Mouse (Mus musculus) lung, postnatal 10 days (tissue): Measurements from ENCODE around the gene Mag.
A peak's percentile ranks its signal among the peaks of the same experiment; 100 is the strongest.
"Not testable (repeated sequence)": the region's sequence is repeated elsewhere in the genome, so short reads cannot be mapped to it uniquely, and the experiment has no call there.

Source experiments
- DNase-seq: peaks from one replicate; pipeline ENCODE4 v3.0.0; 2021

Mag gene

GRCm38 (mm10) chr7:30914732-30915131, at the start of gene Mag:
Gene Mag, minus strand, starts transcription at chr7:30914873.
- DNase-seq, result no peak

GRCm38 (mm10) chr7:30964366-30964765, 49.7 kb upstream of the Mag start:
- no peak for DNase-seq

- no peak for DNase-seq
Observed at GRCm38 (mm10) chr7:30962862-30963261, 48.2 kb upstream of the Mag start.

- DNase-seq, result no peak
Observed at GRCm38 (mm10) chr7:30959786-30960349, 45.2 kb upstream of the Mag start.

GRCm38 (mm10) chr7:30958866-30959487, 44.3 kb upstream of the Mag start:
- DNase-seq, result no peak

- DNase-seq, result peak; percentile 36
Observed at GRCm38 (mm10) chr7:30958109-30958865, 43.6 kb upstream of the Mag start.

GRCm38 (mm10) chr7:30957367-30957783, 42.7 kb upstream of the Mag start:
- peak; percentile 94 for DNase-seq

GRCm38 (mm10) chr7:30956756-30957366, 42.2 kb upstream of the Mag start, which contains the start of gene Usf2:
Gene Usf2, minus strand, starts transcription at chr7:30956803.
- peak; percentile 89 for DNase-seq

GRCm38 (mm10) chr7:30956357-30956751, 41.7 kb upstream of the Mag start:
- DNase-seq, result no peak

GRCm38 (mm10) chr7:30955584-30956356, 41.1 kb upstream of the Mag start:
- DNase-seq, result peak; percentile 95

GRCm38 (mm10) chr7:30954971-30955520, 40.4 kb upstream of the Mag start:
- no peak for DNase-seq

GRCm38 (mm10) chr7:30954036-30954435, 39.4 kb upstream of the Mag start:
- peak; percentile 33 for DNase-seq

- no peak for DNase-seq
Observed at GRCm38 (mm10) chr7:30953459-30953858, 38.8 kb upstream of the Mag start.

- no peak for DNase-seq
Observed at GRCm38 (mm10) chr7:30952441-30953265, 38.0 kb upstream of the Mag start.

GRCm38 (mm10) chr7:30949902-30950301, 35.2 kb upstream of the Mag start:
- DNase-seq, result not testable (repeated sequence)

- DNase-seq, result no peak
Observed at GRCm38 (mm10) chr7:30945876-30946275, 31.2 kb upstream of the Mag start.

GRCm38 (mm10) chr7:30945466-30945865, 30.8 kb upstream of the Mag start:
- DNase-seq, result not testable (repeated sequence)

GRCm38 (mm10) chr7:30944706-30945105, 30.0 kb upstream of the Mag start:
- DNase-seq, result not testable (repeated sequence)

- no peak for DNase-seq
Observed at GRCm38 (mm10) chr7:30943909-30944635, 29.4 kb upstream of the Mag start, which contains the start of gene Hamp. Gene Hamp, minus strand, starts transcription at chr7:30944032.

- DNase-seq, result not testable (repeated sequence)
Observed at GRCm38 (mm10) chr7:30942365-30942764, 27.7 kb upstream of the Mag start.

- DNase-seq, result not testable (repeated sequence)
Observed at GRCm38 (mm10) chr7:30940070-30940469, 25.4 kb upstream of the Mag start.
